Mouse (Mus musculus) G1E (cell line): ENCODE results near the gene Dcaf8. TPM values are rescaled to one million over a fixed set of nuclear protein-coding genes. Genes with fewer than 3 reads are reported as not detected.

Source experiments
- ATAC-seq: 2 replicates; pipeline ENCODE4 v1.8.0; 2016; ENCODE audit warnings: mild to moderate bottlenecking; ENCODE audit not compliant: insufficient number of reproducible peaks, poor library complexity, low FRiP score, severe bottlenecking; ENCODE audit errors: extremely low read depth
- DNase-seq: peaks from one replicate; pipeline ENCODE4 v3.0.0; 2012; ENCODE audit warnings: low spot score
- H3K27me3 ChIP-seq: 2 replicates; pipeline ENCODE4 v1.6.1; 2012; ENCODE audit warnings: mild to moderate bottlenecking, low read length, inconsistent platforms; ENCODE audit not compliant: insufficient read depth
- H3K36me3 ChIP-seq: replicated peaks from 2 replicates; pipeline ENCODE3; 2012; ENCODE audit warnings: mild to moderate bottlenecking, inconsistent platforms
- H3K4me1 ChIP-seq: 2 replicates; pipeline ENCODE4 v1.6.1; 2012; ENCODE audit warnings: low read depth, low read length, inconsistent platforms, mixed read lengths; ENCODE audit not compliant: insufficient read depth
- H3K4me3 ChIP-seq: 2 replicates; pipeline ENCODE4 v1.5.1; 2012; ENCODE audit warnings: low read depth, mild to moderate bottlenecking, inconsistent platforms, low read length, moderate library complexity, mixed read lengths
- H3K9me3 ChIP-seq: replicated peaks from 2 replicates; pipeline ENCODE4 v1.6.1; 2012; ENCODE audit warnings: inconsistent platforms
- CTCF ChIP-seq: IDR thresholded peaks from 2 replicates; pipeline ENCODE4 v1.5.1; 2012; ENCODE audit warnings: low read depth, low read length, inconsistent platforms, mixed read lengths
- GATA1 ChIP-seq: IDR thresholded peaks from 2 replicates; pipeline ENCODE4 v1.6.1; 2012; ENCODE audit warnings: borderline replicate concordance, low read length, inconsistent platforms, mixed read lengths
- GATA2 ChIP-seq: IDR thresholded peaks from 2 replicates; pipeline ENCODE4 v1.6.1; 2012; ENCODE audit warnings: low read depth, low read length, inconsistent platforms, borderline replicate concordance
- POLR2AphosphoS5 ChIP-seq: IDR thresholded peaks from 2 replicates; pipeline ENCODE4 v1.6.1; 2012; ENCODE audit warnings: low read depth, low read length, inconsistent platforms; ENCODE audit not compliant: insufficient replicate concordance
- TAL1 ChIP-seq: conservative IDR thresholded peaks from 2 replicates; pipeline ENCODE4 v1.6.1; 2012; ENCODE audit warnings: low read depth, low read length, inconsistent platforms, mixed read lengths
- polyA plus RNA-seq: library from polyadenylated mRNA; stranded (reverse); fragments of >175 nt; gene quantifications from 2 replicates; pipeline ENCODE4 v1.2.3, GENCODE M21; 2012
- total RNA-seq, 2 experiments: library from RNA; stranded (forward) in 1 of 2; stranded (reverse) in 1 of 2; fragments of 200-1000 nt in 1 of 2; fragments of >200 nt in 1 of 2; fragmentation: Nextera tagmentation in 1 of 2; gene quantifications; 2 replicates each; pipeline ENCODE4 v1.2.3; 2014 to 2017

Gene Dcaf8
- total and polyA plus RNA-seq, 3 experiments: 60.1 to 124 (median 116) TPM

GRCm38 (mm10) chr1:172186401-172187289 is 38.8 kb downstream of the Dcaf8 start:
- no peak; the same call in 1 of the 2 replicates for ATAC-seq
- DNase-seq: no peak
- Histone ChIP-seq H3K4me3 (no peak overlapping the region), H3K4me1 (peaks cover 4% of the 10 kb centered on the region), H3K27me3 (no peaks in the 10 kb centered on the region), H3K36me3 (peaks cover 80% of the 10 kb centered on the region), H3K9me3 (no peaks in the 10 kb centered on the region)
- TF ChIP-seq CTCF: no peak
- no peak for TF ChIP-seq GATA2
- no peak for TF ChIP-seq TAL1
- TF ChIP-seq GATA1: no peak
- no peak for TF ChIP-seq POLR2AphosphoS5

GRCm38 (mm10) chr1:172188891-172189290 is 41.0 kb downstream of the Dcaf8 start:
- H3K36me3 ChIP-seq: peaks cover 91% of the 10 kb centered on the region
- ATAC-seq: peak; percentile 70

GRCm38 (mm10) chr1:172191578-172191977 is 43.7 kb downstream of the Dcaf8 start:
- no peaks in the 10 kb centered on the region for H3K9me3 ChIP-seq
- H3K27me3 ChIP-seq: no peaks in the 10 kb centered on the region
- no peak overlapping the region for H3K4me3 ChIP-seq
- peaks cover 93% of the 10 kb centered on the region for H3K36me3 ChIP-seq
- no peak for ATAC-seq
- TF ChIP-seq CTCF: no peak
- TF ChIP-seq TAL1: no peak
- DNase-seq: no peak
- no peaks in the 10 kb centered on the region for H3K4me1 ChIP-seq

More at GRCm38 (mm10) chr1:172188891-172189290, 41.0 kb downstream of the Dcaf8 start:
- TF ChIP-seq GATA1: no peak
- TF ChIP-seq TAL1: no peak
- no peak for TF ChIP-seq GATA2
- TF ChIP-seq CTCF: no peak
- Histone ChIP-seq H3K9me3 (no peaks in the 10 kb centered on the region), H3K4me1 (no peaks in the 10 kb centered on the region), H3K4me3 (no peak overlapping the region), H3K27me3 (no peaks in the 10 kb centered on the region)
- DNase-seq: no peak

- Histone ChIP-seq H3K9me3 (no peaks in the 10 kb centered on the region), H3K27me3 (no peaks in the 10 kb centered on the region), H3K36me3 (peaks cover 93% of the 10 kb centered on the region), H3K4me1 (no peaks in the 10 kb centered on the region), H3K4me3 (no peak overlapping the region)
- TF ChIP-seq GATA1: no peak
- TF ChIP-seq TAL1: no peak
- TF ChIP-seq POLR2AphosphoS5: no peak
- TF ChIP-seq GATA2: no peak
- no peak for TF ChIP-seq CTCF
- no peak for ATAC-seq
- no peak for DNase-seq
These were observed 44.3 kb downstream of the Dcaf8 start for GRCm38 (mm10) chr1:172192217-172192616.

- TF ChIP-seq TAL1: no peak
- TF ChIP-seq CTCF: no peak
- no peak for TF ChIP-seq POLR2AphosphoS5
- TF ChIP-seq GATA1: no peak
- no peak for TF ChIP-seq GATA2
- DNase-seq (no peak), ATAC-seq (no peak)
- no peak overlapping the region for H3K4me3 ChIP-seq
- no peaks in the 10 kb centered on the region for H3K9me3 ChIP-seq
- H3K4me1 ChIP-seq: no peaks in the 10 kb centered on the region
- H3K36me3 ChIP-seq: peaks cover 94% of the 10 kb centered on the region
- H3K27me3 ChIP-seq: no peaks in the 10 kb centered on the region
These were observed 46.6 kb downstream of the Dcaf8 start for GRCm38 (mm10) chr1:172194435-172194834.

- Histone ChIP-seq H3K4me1 (no peaks in the 10 kb centered on the region), H3K36me3 (peaks cover 94% of the 10 kb centered on the region)
- ATAC-seq: no peak
These were observed 49.3 kb downstream of the Dcaf8 start for GRCm38 (mm10) chr1:172197146-172197545.

GRCm38 (mm10) chr1:172197851-172198250 is 50.0 kb downstream of the Dcaf8 start:
- H3K9me3 ChIP-seq: no peaks in the 10 kb centered on the region
- no peaks in the 10 kb centered on the region for H3K27me3 ChIP-seq
- ATAC-seq (no peak), DNase-seq (no peak)
- no peaks in the 10 kb centered on the region for H3K4me1 ChIP-seq
- no peak overlapping the region for H3K4me3 ChIP-seq
- peaks cover 94% of the 10 kb centered on the region for H3K36me3 ChIP-seq
- TF ChIP-seq GATA2: no peak
- TF ChIP-seq TAL1: no peak
- TF ChIP-seq POLR2AphosphoS5: no peak
- TF ChIP-seq CTCF: no peak
- TF ChIP-seq GATA1: no peak

More at GRCm38 (mm10) chr1:172197146-172197545, 49.3 kb downstream of the Dcaf8 start:
- no peak for TF ChIP-seq GATA1
- no peak for TF ChIP-seq CTCF
- no peak for TF ChIP-seq POLR2AphosphoS5
- no peak for TF ChIP-seq TAL1
- no peak for TF ChIP-seq GATA2
- Histone ChIP-seq H3K9me3 (no peaks in the 10 kb centered on the region), H3K27me3 (no peaks in the 10 kb centered on the region), H3K4me3 (no peak overlapping the region)
- DNase-seq: no peak
